Mouse (Mus musculus) neural tube, embryonic 11.5 days (tissue): ENCODE measurements around the gene Hunk. TPM values are rescaled to one million over a fixed set of nuclear protein-coding genes. Genes with fewer than 3 reads are reported as not detected.

Experiments used
- ATAC-seq: fragments of 200-750 bp; cut with Nextera tagmentation; 2 replicates; pipeline ENCODE4 v1.8.0; 2017; ENCODE audit warnings: moderate number of reproducible peaks, mild to moderate bottlenecking, moderate TSS enrichment, moderate library complexity; ENCODE audit not compliant: insufficient read depth, low FRiP score, low TSS enrichment
- DNase-seq: peaks from one replicate; pipeline ENCODE4 v3.0.0-alpha.2; 2015; ENCODE audit warnings: low spot score
- H3K27ac ChIP-seq: fragments of 300-500 bp; sonication (generic); 2 replicates; pipeline ENCODE4 v1.5.1; 2014; ENCODE audit warnings: low read depth, mild to moderate bottlenecking, low read length
- H3K27me3 ChIP-seq: fragments of 300-500 bp; sonication (generic); 2 replicates; pipeline ENCODE4 v1.6.1; 2014; ENCODE audit warnings: mild to moderate bottlenecking, low read length, mixed read lengths; ENCODE audit not compliant: control insufficient read depth, insufficient read depth
- H3K36me3 ChIP-seq: fragments of 300-500 bp; sonication (generic); 2 replicates; pipeline ENCODE4 v1.6.1; 2014; ENCODE audit warnings: mild to moderate bottlenecking, low read length, moderate library complexity, mixed read lengths; ENCODE audit not compliant: control insufficient read depth, insufficient read depth
- H3K4me1 ChIP-seq: fragments of 300-500 bp; sonication (generic); 2 replicates; pipeline ENCODE4 v1.6.1; 2014; ENCODE audit warnings: low read length, mixed read lengths; ENCODE audit not compliant: control insufficient read depth, insufficient read depth
- H3K4me2 ChIP-seq: fragments of 300-500 bp; sonication (generic); 2 replicates; pipeline ENCODE4 v1.6.1; 2014; ENCODE audit warnings: low read depth, mild to moderate bottlenecking, moderate library complexity
- H3K4me3 ChIP-seq: fragments of 300-500 bp; sonication (generic); 2 replicates; pipeline ENCODE4 v1.5.1; 2014; ENCODE audit warnings: low read depth, low read length
- H3K9ac ChIP-seq: fragments of 300-500 bp; sonication (generic); 2 replicates; pipeline ENCODE4 v1.6.1; 2014; ENCODE audit warnings: mild to moderate bottlenecking, low read length
- H3K9me3 ChIP-seq: fragments of 300-500 bp; sonication (generic); 2 replicates; pipeline ENCODE4 v1.6.1; 2016; ENCODE audit warnings: low read length; ENCODE audit not compliant: control insufficient read depth
- WGBS: fragments of 180-500 bp; shearing (Covaris S2); extraction: QIAGEN DNeasy Blood & Tissue Kit; methylation state at CpG from one replicate; pipeline ENCODE4 v1.1.7; 2014; 5-methylcytosine and 5-hydroxymethylcytosine counted together
- polyA plus RNA-seq: library from polyadenylated mRNA; unstranded; fragments of >200 nt; fragmentation: Nextera tagmentation; extraction: Ambion mirVana; gene quantifications from 2 replicates; pipeline ENCODE4 v1.2.1, GENCODE M21; 2014

The Hunk gene
- polyA plus RNA-seq, 1 experiment from 2014 or later, result 9.8 TPM

DNA sequence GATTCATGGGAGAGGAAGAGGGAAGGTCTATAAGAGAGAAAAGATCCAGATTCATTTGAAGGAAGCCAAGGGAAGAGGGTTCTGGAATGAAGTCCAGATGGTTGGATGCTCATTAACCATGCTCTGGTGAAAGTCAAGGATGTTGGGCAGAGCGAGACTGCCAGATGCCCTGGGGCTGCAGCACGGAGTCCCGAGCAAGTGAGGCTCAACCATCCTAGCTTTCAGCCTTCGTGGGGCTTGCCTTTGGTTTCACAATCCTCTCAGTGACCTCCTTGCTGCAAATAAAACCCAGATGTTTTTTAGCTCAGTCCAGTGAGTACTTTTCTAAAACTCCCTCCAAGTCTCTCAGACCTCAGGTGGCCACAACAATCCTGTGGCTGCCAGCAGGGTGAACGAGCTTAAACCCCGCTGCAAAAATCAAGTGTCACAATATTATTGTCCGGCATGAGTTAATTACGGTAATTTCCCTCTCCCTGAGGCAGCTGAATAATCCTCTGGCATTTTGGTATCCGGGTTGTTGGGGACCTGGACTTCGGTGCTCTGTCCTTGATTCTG is 147.4 kb downstream of the Hunk start:
- H3K4me1 ChIP-seq, result no peaks in the 10 kb centered on the region
- no peak overlapping the region for H3K4me3 ChIP-seq
- WGBS, result 40% methylated on average over 10 of the region's 10 CpGs
- no peak overlapping the region for H3K27ac ChIP-seq
- no peaks in the 10 kb centered on the region for H3K27me3 ChIP-seq
- no peak for ATAC-seq
- H3K36me3 ChIP-seq, result no peaks in the 10 kb centered on the region
- no peak overlapping the region for H3K4me2 ChIP-seq
- H3K9ac ChIP-seq, result no peak overlapping the region
- H3K9me3 ChIP-seq, result no peaks in the 10 kb centered on the region
- no peak for DNase-seq

DNA sequence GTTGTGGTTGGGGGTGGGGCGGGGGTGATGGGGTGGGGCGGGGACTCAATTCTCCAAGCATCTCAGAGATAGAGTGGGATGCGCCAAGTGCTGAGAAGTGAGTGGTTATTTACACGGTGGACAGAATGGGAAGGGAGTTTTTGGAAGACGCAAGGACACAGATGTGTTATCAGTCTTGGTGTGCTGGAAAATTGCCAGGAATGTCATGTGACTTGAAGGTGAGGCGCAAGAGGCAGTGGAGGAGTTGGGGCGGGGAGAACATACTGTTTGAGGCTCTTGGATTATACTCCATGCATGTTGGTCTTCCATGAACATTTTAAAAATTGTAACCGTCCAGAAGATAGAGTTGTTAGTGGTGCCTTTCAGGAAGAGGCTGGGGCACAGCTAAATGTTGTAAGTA is 148.8 kb downstream of the Hunk start:
- ATAC-seq (no peak), DNase-seq (no peak)
- Histone ChIP-seq H3K9ac (no peak overlapping the region), H3K9me3 (no peaks in the 10 kb centered on the region), H3K27me3 (no peaks in the 10 kb centered on the region), H3K4me2 (no peak overlapping the region), H3K27ac (no peak overlapping the region), H3K4me3 (no peak overlapping the region), H3K36me3 (no peaks in the 10 kb centered on the region), H3K4me1 (no peaks in the 10 kb centered on the region)
- 91% methylated on average over 8 of the region's 8 CpGs for WGBS

DNA sequence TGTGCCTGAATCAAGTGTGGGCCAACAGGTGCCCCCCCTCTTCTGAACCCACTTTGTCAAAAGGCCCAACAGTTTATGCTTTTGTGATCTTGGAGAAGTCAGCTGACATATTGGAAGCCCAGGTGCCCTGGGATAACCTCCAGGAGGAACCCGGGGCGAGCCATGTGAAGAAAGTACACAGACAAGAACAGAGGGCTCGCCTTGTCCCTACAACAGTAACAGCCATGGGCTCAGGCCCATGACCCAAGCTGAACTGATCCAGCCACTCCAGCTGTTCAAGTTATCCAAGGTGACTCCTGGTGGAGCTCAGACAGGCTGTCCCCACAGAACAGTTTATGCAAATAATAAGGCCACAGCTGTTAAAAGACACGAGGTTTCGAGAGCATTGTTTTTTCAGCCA is 153.1 kb downstream of the Hunk start:
- Histone ChIP-seq H3K9ac (no peak overlapping the region), H3K4me3 (no peak overlapping the region), H3K4me2 (no peak overlapping the region), H3K27me3 (no peaks in the 10 kb centered on the region), H3K4me1 (no peaks in the 10 kb centered on the region), H3K36me3 (no peaks in the 10 kb centered on the region), H3K9me3 (no peaks in the 10 kb centered on the region), H3K27ac (no peak overlapping the region)
- no peak for DNase-seq
- WGBS, result 77% methylated on average over 5 of the region's 5 CpGs
- no peak for ATAC-seq

DNA sequence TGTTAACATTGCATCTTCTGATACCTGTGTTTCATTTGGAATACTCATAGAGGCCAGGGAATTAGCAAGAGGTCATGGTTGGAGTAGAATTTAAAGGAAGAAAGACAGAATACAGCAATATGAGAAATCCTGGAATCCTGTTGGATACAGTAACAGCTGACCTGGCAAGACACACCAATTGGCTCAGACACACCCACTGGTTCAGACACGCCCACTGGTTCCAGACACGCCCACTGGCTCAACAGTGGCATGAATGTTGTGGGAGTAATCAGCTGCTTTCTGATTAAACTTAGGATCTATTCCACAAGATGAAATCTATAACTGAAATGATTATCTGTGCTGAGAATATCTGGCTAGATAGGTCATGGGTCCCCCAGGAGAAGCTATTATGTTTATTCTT is 155.4 kb downstream of the Hunk start:
- no peak for DNase-seq
- H3K9ac ChIP-seq, result no peak overlapping the region
- ATAC-seq, result no peak
- H3K9me3 ChIP-seq, result no peaks in the 10 kb centered on the region
- no peaks in the 10 kb centered on the region for H3K36me3 ChIP-seq
- H3K27ac ChIP-seq, result no peak overlapping the region
- no peaks in the 10 kb centered on the region for H3K27me3 ChIP-seq
- WGBS, result 82% methylated on average over 2 of the region's 2 CpGs
- no peaks in the 10 kb centered on the region for H3K4me1 ChIP-seq
- no peak overlapping the region for H3K4me2 ChIP-seq
- no peak overlapping the region for H3K4me3 ChIP-seq

DNA sequence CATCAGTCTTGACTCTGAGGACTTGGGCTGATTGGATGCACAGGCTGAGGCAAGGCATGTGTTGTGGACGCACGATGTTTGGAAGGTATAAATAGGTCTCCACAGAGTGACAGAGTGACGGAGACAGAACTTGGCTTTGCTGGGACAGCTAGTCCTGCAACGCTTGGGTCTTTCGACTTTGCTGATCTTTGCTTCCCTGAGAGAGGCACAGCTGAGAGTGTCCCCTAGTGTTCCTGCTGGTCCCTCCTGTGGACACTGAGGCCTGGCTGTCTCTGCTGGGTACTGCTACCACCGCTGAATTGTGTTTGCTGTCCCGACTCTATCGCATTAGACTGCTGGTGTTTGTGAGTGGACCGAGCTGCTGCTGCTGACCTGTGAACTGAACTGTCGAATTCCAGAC is 156.6 kb downstream of the Hunk start:
- Histone ChIP-seq H3K4me3 (no peak overlapping the region), H3K36me3 (no peaks in the 10 kb centered on the region), H3K27me3 (no peaks in the 10 kb centered on the region), H3K9me3 (no peaks in the 10 kb centered on the region), H3K9ac (no peak overlapping the region), H3K4me2 (no peak overlapping the region), H3K4me1 (no peaks in the 10 kb centered on the region), H3K27ac (no peak overlapping the region)
- ATAC-seq, result no peak
- 75% methylated on average over 10 of the region's 10 CpGs for WGBS
- no peak for DNase-seq

DNA sequence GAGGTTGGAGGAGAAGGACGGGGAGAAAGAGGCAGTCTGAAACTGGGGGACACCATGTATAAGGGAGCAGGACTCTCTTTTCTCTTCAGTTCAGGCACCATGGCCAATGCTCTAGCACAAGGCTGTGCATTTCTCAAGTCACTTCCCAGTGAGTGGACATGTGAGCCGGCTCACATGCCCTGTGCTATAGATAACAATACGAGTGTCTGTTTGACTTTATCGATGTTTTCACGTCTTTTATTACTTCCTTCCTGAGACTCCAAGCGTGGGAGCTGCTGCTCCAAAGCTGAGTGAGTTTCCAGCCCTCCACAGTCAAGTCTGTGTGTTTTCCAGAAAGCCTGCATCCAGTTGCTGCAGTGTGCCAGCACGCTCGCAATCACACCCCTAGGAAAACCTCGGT is 158.4 kb downstream of the Hunk start:
- 68% methylated on average over 9 of the region's 9 CpGs for WGBS
- ATAC-seq, result no peak
- no peaks in the 10 kb centered on the region for H3K27me3 ChIP-seq
- no peaks in the 10 kb centered on the region for H3K4me1 ChIP-seq
- DNase-seq, result no peak
- H3K9ac ChIP-seq, result no peak overlapping the region
- H3K4me3 ChIP-seq, result no peak overlapping the region
- no peaks in the 10 kb centered on the region for H3K9me3 ChIP-seq
- no peak overlapping the region for H3K4me2 ChIP-seq
- no peaks in the 10 kb centered on the region for H3K36me3 ChIP-seq
- H3K27ac ChIP-seq, result no peak overlapping the region

DNA sequence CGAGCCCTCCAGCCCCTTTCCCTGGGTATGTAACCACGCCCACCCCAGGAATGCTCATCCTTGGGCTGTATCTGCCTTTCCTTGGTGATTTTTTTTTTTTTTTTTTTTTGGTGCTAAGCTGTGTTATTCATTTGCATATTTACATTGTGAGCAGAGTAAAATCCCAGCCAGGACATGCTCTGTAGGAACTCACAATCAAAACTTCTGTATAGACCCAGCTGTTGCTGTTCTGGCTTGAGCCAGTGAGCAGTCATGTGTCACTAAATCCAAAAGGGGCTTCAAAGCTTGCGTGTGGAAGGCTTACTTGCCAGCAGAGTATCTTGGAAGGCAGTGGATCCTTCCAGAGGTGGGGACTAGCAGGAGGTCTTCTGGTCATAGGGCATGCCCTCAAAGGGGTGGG is 159.7 kb downstream of the Hunk start:
- Histone ChIP-seq H3K9me3 (no peaks in the 10 kb centered on the region), H3K27ac (no peak overlapping the region), H3K9ac (no peak overlapping the region), H3K4me1 (no peaks in the 10 kb centered on the region), H3K27me3 (no peaks in the 10 kb centered on the region), H3K4me3 (no peak overlapping the region), H3K36me3 (no peaks in the 10 kb centered on the region), H3K4me2 (no peak overlapping the region)
- DNase-seq (no peak), ATAC-seq (no peak)
- 55% methylated on average over 3 of the region's 3 CpGs for WGBS

DNA sequence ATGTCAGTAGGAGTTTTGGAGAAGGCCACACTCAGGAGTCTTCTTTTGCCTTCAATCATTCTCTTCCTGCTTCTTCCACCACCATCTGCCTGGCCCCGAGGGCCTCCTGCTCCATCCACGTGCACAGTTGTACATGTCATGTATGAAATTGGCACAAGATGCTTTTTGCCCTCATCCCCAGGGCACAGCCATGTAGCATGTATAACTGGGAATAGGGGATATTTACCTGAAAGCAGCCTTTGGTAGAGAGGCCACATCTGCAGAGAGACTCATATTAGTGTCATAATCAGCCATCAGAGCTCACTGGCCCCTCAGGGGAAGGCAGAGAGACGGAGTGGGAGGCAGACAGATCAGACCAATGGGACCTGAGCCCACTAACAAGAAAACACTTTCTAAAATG is 160.8 kb downstream of the Hunk start:
- Histone ChIP-seq H3K36me3 (no peaks in the 10 kb centered on the region), H3K27ac (no peak overlapping the region), H3K4me1 (no peaks in the 10 kb centered on the region), H3K27me3 (no peaks in the 10 kb centered on the region), H3K4me3 (no peak overlapping the region), H3K9me3 (no peaks in the 10 kb centered on the region), H3K9ac (no peak overlapping the region), H3K4me2 (no peak overlapping the region)
- ATAC-seq (no peak), DNase-seq (no peak)
- WGBS, result 85% methylated on average over 3 of the region's 3 CpGs

DNA sequence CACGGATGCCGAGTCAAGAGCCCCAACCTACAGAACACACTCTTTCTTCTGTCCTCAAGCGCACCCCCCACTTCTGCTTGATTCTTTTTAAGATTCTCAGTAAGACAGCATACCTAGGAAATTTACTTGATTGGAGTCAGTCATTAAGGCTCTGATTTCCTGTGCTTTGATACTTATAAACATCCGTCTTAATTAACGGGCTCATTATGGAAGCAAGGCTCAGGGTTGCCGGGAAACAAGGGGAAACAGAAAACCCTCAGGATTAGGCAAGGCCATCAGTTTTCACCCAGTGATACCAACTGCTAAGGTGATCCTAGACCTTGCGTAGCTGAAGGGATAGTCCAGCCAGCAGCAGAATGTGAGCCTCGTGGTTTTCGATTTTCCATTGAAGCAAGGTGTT is 162.2 kb downstream of the Hunk start:
- Histone ChIP-seq H3K27ac (no peak overlapping the region), H3K4me1 (no peaks in the 10 kb centered on the region), H3K27me3 (no peaks in the 10 kb centered on the region), H3K4me3 (no peak overlapping the region), H3K9me3 (0 out of 2 replicates have a peak, but pooled peaks cover 2% of the 10 kb centered on the region), H3K9ac (no peak overlapping the region), H3K4me2 (no peak overlapping the region), H3K36me3 (no peaks in the 10 kb centered on the region)
- ATAC-seq, result no peak
- DNase-seq, result no peak
- 87% methylated on average over 9 of the region's 9 CpGs for WGBS
